Mouse (Mus musculus) bone marrow macrophage, adult 2 months (primary cell): ENCODE results near the gene Clta. TPM values are rescaled to one million over a fixed set of nuclear protein-coding genes. Genes with fewer than 3 reads are reported as not detected.
A peak's percentile ranks its signal among the peaks of the same experiment; 100 is the strongest.

Source experiments
- H3K27ac ChIP-seq: 2 replicates; pipeline ENCODE4 v1.5.1; 2012; ENCODE audit warnings: low read depth, low read length; ENCODE audit not compliant: insufficient read depth
- H3K4me1 ChIP-seq: 2 replicates; pipeline ENCODE4 v1.6.1; 2012; ENCODE audit warnings: low read length; ENCODE audit not compliant: control insufficient read depth, insufficient read depth
- H3K4me3 ChIP-seq: 2 replicates; pipeline ENCODE4 v1.5.1; 2012; ENCODE audit warnings: mild to moderate bottlenecking, low read length, moderate library complexity; ENCODE audit not compliant: insufficient read depth
- CTCF ChIP-seq: IDR thresholded peaks from 2 replicates; pipeline ENCODE4 v1.5.1; 2012; ENCODE audit warnings: low read depth, mild to moderate bottlenecking, low read length, moderate library complexity
- POLR2A ChIP-seq: IDR thresholded peaks from 2 replicates; pipeline ENCODE4 v1.6.1; 2012; ENCODE audit warnings: mild to moderate bottlenecking, low read depth, low read length, borderline replicate concordance
- polyA plus RNA-seq: library from polyadenylated mRNA; stranded (reverse); fragments of >200 nt; gene quantifications from 2 replicates; pipeline ENCODE4 v1.2.4, GENCODE M21; 2012; ENCODE audit not compliant: missing spikeins, insufficient read depth, insufficient read length

Clta gene
- 840 and 888 TPM in 2 replicates for polyA plus RNA-seq

GRCm38 (mm10) chr4:44004126-44004525, at the start of gene Clta:
TSS of gene Clta (plus strand) at chr4:44004452.
- H3K27ac ChIP-seq = no peak within 1 kb of the TSS
- no peak within 1 kb of the TSS for H3K4me3 ChIP-seq
- no peak for TF ChIP-seq CTCF
- TF ChIP-seq POLR2A = no peak
- no peaks in the 10 kb centered on the region for H3K4me1 ChIP-seq

GRCm38 (mm10) chr4:43957292-43957845, 46.9 kb upstream of the Clta start, which contains the start of gene Glipr2:
TSS of gene Glipr2 (plus strand) at chr4:43957401.
- Histone ChIP-seq H3K4me1 (peaks cover 24% of the 10 kb centered on the region), H3K4me3 (peak within 1 kb of the TSS; percentile 81), H3K27ac (no peak within 1 kb of the TSS)
- TF ChIP-seq POLR2A = no peak
- peak; percentile 55 for TF ChIP-seq CTCF

GRCm38 (mm10) chr4:43957846-43958461, 46.3 kb upstream of the Clta start:
- TF ChIP-seq POLR2A (no peak), CTCF (no peak)
- H3K4me1 ChIP-seq = peaks cover 25% of the 10 kb centered on the region
- no peak overlapping the region for H3K27ac ChIP-seq
- peak overlapping the region; percentile 81 for H3K4me3 ChIP-seq

- Histone ChIP-seq H3K27ac (peak overlapping the region; percentile 80), H3K4me1 (peaks cover 38% of the 10 kb centered on the region), H3K4me3 (peak overlapping the region; percentile 43)
- TF ChIP-seq CTCF = no peak
- no peak for TF ChIP-seq POLR2A
Measured at GRCm38 (mm10) chr4:43959523-43960179, 44.6 kb upstream of the Clta start.

- Histone ChIP-seq H3K4me1 (peaks cover 43% of the 10 kb centered on the region), H3K4me3 (peak overlapping the region; percentile 43), H3K27ac (peak overlapping the region; percentile 80)
Measured at GRCm38 (mm10) chr4:43960207-43960606, 44.0 kb upstream of the Clta start.

GRCm38 (mm10) chr4:43964326-43964833, 39.9 kb upstream of the Clta start:
- Histone ChIP-seq H3K4me1 (peaks cover 54% of the 10 kb centered on the region), H3K27ac (peak overlapping the region; percentile 61), H3K4me3 (peak overlapping the region; percentile 29; the same call in 1 of the 2 replicates)
- TF ChIP-seq CTCF = no peak
- TF ChIP-seq POLR2A = no peak

More at GRCm38 (mm10) chr4:43960207-43960606, 44.0 kb upstream of the Clta start:
- TF ChIP-seq POLR2A = no peak
- TF ChIP-seq CTCF = no peak

- no peak overlapping the region for H3K4me3 ChIP-seq
- peak overlapping the region; percentile 61; the same call in 1 of the 2 replicates for H3K27ac ChIP-seq
- peaks cover 50% of the 10 kb centered on the region for H3K4me1 ChIP-seq
- TF ChIP-seq POLR2A (no peak), CTCF (no peak)
Measured at GRCm38 (mm10) chr4:43964951-43965684, 39.1 kb upstream of the Clta start.

GRCm38 (mm10) chr4:43965856-43966535, 38.3 kb upstream of the Clta start:
- TF ChIP-seq CTCF = no peak
- TF ChIP-seq POLR2A = no peak
- peaks cover 43% of the 10 kb centered on the region for H3K4me1 ChIP-seq
- H3K4me3 ChIP-seq = no peak overlapping the region
- H3K27ac ChIP-seq = no peak overlapping the region

- Histone ChIP-seq H3K4me3 (no peak overlapping the region), H3K27ac (no peak overlapping the region), H3K4me1 (peaks cover 53% of the 10 kb centered on the region)
- no peak for TF ChIP-seq CTCF
- no peak for TF ChIP-seq POLR2A
Measured at GRCm38 (mm10) chr4:43968650-43969049, 35.6 kb upstream of the Clta start.
